Mouse (Mus musculus) CH12.LX (cell line): ENCODE measurements at regions not wholly inside any gene's neighbourhood (a gene's known extent, or its start where the extent isn't known, plus 50 kb on each side); places are given as distances from the start of the nearest gene placed in this dataset.

Experiments
- BHLHE40 ChIP-seq: IDR thresholded peaks from 2 replicates; pipeline ENCODE4 v1.6.1; 2011; ENCODE audit warnings: mild to moderate bottlenecking, low read depth, low read length, improper control_type of control experiment
- CHD1 ChIP-seq: IDR thresholded peaks from 2 replicates; pipeline ENCODE4 v1.6.1; 2012; ENCODE audit warnings: low read depth, low read length, improper control_type of control experiment, inconsistent platforms
- CTCF ChIP-seq, 2 experiments: IDR thresholded peaks in 1 of 2; conservative IDR thresholded peaks in 1 of 2; 2 replicates each; pipeline ENCODE4 v1.5.1; 2011 to 2012; ENCODE audit warnings: low read depth in 2 of 2, low read length in 2 of 2, improper control_type of control experiment in 1 of 2, inconsistent platforms in 1 of 2, mild to moderate bottlenecking in 1 of 2, moderate library complexity in 1 of 2
- EP300 ChIP-seq: IDR thresholded peaks from 2 replicates; pipeline ENCODE4 v1.6.1; 2011; ENCODE audit warnings: low read length, improper control_type of control experiment
- ETS1 ChIP-seq: conservative IDR thresholded peaks from 2 replicates; pipeline ENCODE4 v1.6.1; 2012; ENCODE audit warnings: low read depth, mild to moderate bottlenecking, inconsistent platforms, low read length, improper control_type of control experiment, moderate library complexity
- JUN ChIP-seq: IDR thresholded peaks from 2 replicates; pipeline ENCODE4 v1.6.1; 2011; ENCODE audit warnings: low read depth, mild to moderate bottlenecking, low read length, improper control_type of control experiment, moderate library complexity; ENCODE audit not compliant: insufficient read depth
- MAFK ChIP-seq: IDR thresholded peaks from 2 replicates; pipeline ENCODE4 v1.6.1; 2011; ENCODE audit warnings: low read length, improper control_type of control experiment; ENCODE audit not compliant: insufficient replicate concordance
- MAX ChIP-seq: IDR thresholded peaks from 2 replicates; pipeline ENCODE4 v1.6.1; 2011; ENCODE audit warnings: low read length, improper control_type of control experiment
- MXI1 ChIP-seq: IDR thresholded peaks from 2 replicates; pipeline ENCODE4 v1.6.1; 2011; ENCODE audit warnings: mild to moderate bottlenecking, low read depth, low read length, improper control_type of control experiment
- MYC ChIP-seq: IDR thresholded peaks from 2 replicates; pipeline ENCODE4 v1.6.1; 2011; ENCODE audit warnings: low read depth, mild to moderate bottlenecking, improper control_type of control experiment, low read length
- POLR2A ChIP-seq: IDR thresholded peaks from 2 replicates; pipeline ENCODE4 v1.6.1; 2011; ENCODE audit warnings: low read depth, mild to moderate bottlenecking, improper control_type of control experiment, low read length
- ZMIZ1 ChIP-seq: IDR thresholded peaks from 2 replicates; pipeline ENCODE4 v1.6.1; 2012; ENCODE audit warnings: low read depth, mild to moderate bottlenecking, inconsistent platforms, low read length, improper control_type of control experiment
- ZNF384 ChIP-seq: IDR thresholded peaks from 2 replicates; pipeline ENCODE4 v1.6.1; 2012; ENCODE audit warnings: low read depth, low read length, improper control_type of control experiment, inconsistent platforms

- TF ChIP-seq POLR2A, result no peak
- TF ChIP-seq MYC, result no peak
- TF ChIP-seq CHD1, result no peak
- TF ChIP-seq BHLHE40, result no peak
- no peak for TF ChIP-seq EP300
- TF ChIP-seq ZNF384, result no peak
- TF ChIP-seq MAX, result no peak
- TF ChIP-seq ZMIZ1, result no peak
- no peak for TF ChIP-seq ETS1
- no peak for TF ChIP-seq MXI1
- no peak for TF ChIP-seq MAFK
- no peak for TF ChIP-seq JUN
- peak in 1 of 2 experiments; percentile 29; a peak in 2 of 4 replicates for TF ChIP-seq CTCF (conservative IDR thresholded peaks at IDR 0.05 in 1 of 2, IDR thresholded peaks at IDR 0.05 in 1 of 2; ENCODE audit: low read depth in 2 of 2, low read length in 2 of 2)
These were observed 65.4 kb upstream of the Tes start for GRCm38 (mm10) chr6:16999451-17000139.
